Mouse (Mus musculus) layer of hippocampus, adult 6 months (tissue): ENCODE measurements around the gene Galnt3. TPM values are rescaled to one million over a fixed set of nuclear protein-coding genes. Genes with fewer than 3 reads are reported as not detected.

Source experiments
- long read RNA-seq, 2 experiments: library from polyadenylated mRNA; unstranded; transcript quantifications; one replicate each; pipeline ENCODE4 v2.0.0; 2019 to 2020
- polyA plus RNA-seq: library from polyadenylated mRNA; unstranded; fragments of <200 nt; fragmentation: Nextera tagmentation; gene quantifications from 2 replicates; pipeline ENCODE4 v1.2.3, GENCODE M21; 2021

The Galnt3 gene
- 0.36 and 0.60 TPM in 2 replicates for polyA plus RNA-seq
- long read RNA-seq, experiment 1, partial matches to known transcripts: 2 of 3 reads
- long read RNA-seq, experiment 1, other reads (novel, unspliced or antisense): 1 of 3 reads
- long read RNA-seq, experiment 2, transcript Galnt3-201 (11 exons, 3,885 nt): major isoform, 6 of 9 reads
- long read RNA-seq, experiment 2, partial matches to known transcripts: 1 of 9 reads
- long read RNA-seq, experiment 2, other reads (novel, unspliced or antisense): 2 of 9 reads

GRCm38 (mm10) chr2:66124591-66125271, at the start of gene Galnt3:
TSS of gene Galnt3 (minus strand) at chr2:66124994.

Other genes starting within 250 kb of the Galnt3 start
- 2.0 and 2.6 TPM in 2 replicates for gene Ttc21b, start 131.6 kb upstream of the Galnt3 start, polyA plus RNA-seq